Mouse (Mus musculus) Patski (cell line): ENCODE results near the gene Grap2. TPM values are rescaled to one million over a fixed set of nuclear protein-coding genes. Genes with fewer than 3 reads are reported as not detected.
A peak's percentile ranks its signal among the peaks of the same experiment; 100 is the strongest.
"Not testable (repeated sequence)": the region's sequence is repeated elsewhere in the genome, so short reads cannot be mapped to it uniquely, and the experiment has no call there.

Experiments
- ATAC-seq: fragments of 100-300 bp; one replicate; pipeline ENCODE4 v1.8.0; 2021
- CTCF ChIA-PET: fragments of 350-600 bp; sonication (Branson Sonifier 250); formaldehyde crosslinking; loops from one replicate; lab custom pipeline; 2022; ENCODE audit warnings: inconsistent platforms; lab: Charles Lee
- POLR2A ChIA-PET: fragments of 350-600 bp; sonication (Branson Sonifier 250); formaldehyde crosslinking; loops from one replicate; lab custom pipeline; 2022; ENCODE audit warnings: antibody characterized with exemption, inconsistent platforms; lab: Charles Lee
- DNase-seq: peaks from one replicate; pipeline ENCODE4 v3.0.0-alpha.2; 2011; ENCODE audit warnings: low read depth, low spot score
- H3K27me3 ChIP-seq: fragments of 371-371 bp; one replicate; pipeline ENCODE4 v1.5.1; 2021
- CTCF ChIP-seq: fragments of 100-300 bp; IDR thresholded peaks from one replicate; pipeline ENCODE4 v1.5.1; 2021
- in situ Hi-C: fragments of 300-500 bp; cut with MboI; formaldehyde crosslinking; loops from 3 replicates; pipeline ENCODE4 v1.11.1; 2018; ENCODE audit warnings: low pct_unique_long_range_greater_than_20kb, mixed read lengths
- polyA plus RNA-seq: library from polyadenylated mRNA; unstranded; gene quantifications from one replicate; pipeline ENCODE4 v1.2.3, GENCODE M21; 2021

Gene Grap2
- polyA plus RNA-seq, 1 experiment from 2014 or later, result not detected

- ATAC-seq, result no peak
- no peak for DNase-seq
- peaks cover 44% of the 10 kb centered on the region for H3K27me3 ChIP-seq
- in situ Hi-C loops, result no loop called here
- TF ChIP-seq CTCF, result no peak
- POLR2A ChIA-PET, result no interaction called here
- CTCF ChIA-PET, result no interaction called here
These were observed 5.0 kb downstream of the Grap2 start for GRCm38 (mm10) chr15:80577166-80577960.

- no peak for TF ChIP-seq CTCF
- in situ Hi-C loops, result no loop called here
- POLR2A ChIA-PET, result no interaction called here
- no peak for DNase-seq
- peaks cover 39% of the 10 kb centered on the region for H3K27me3 ChIP-seq
- CTCF ChIA-PET, result no interaction called here
- ATAC-seq, result no peak
These were observed 6.7 kb downstream of the Grap2 start for GRCm38 (mm10) chr15:80579121-80579520.

- peaks cover 35% of the 10 kb centered on the region for H3K27me3 ChIP-seq
- ATAC-seq, POLR2A ChIA-PET, DNase-seq, in situ Hi-C loops, CTCF ChIA-PET: not testable (repeated sequence)
These were observed 8.2 kb downstream of the Grap2 start for GRCm38 (mm10) chr15:80580585-80580984.

- no peak for TF ChIP-seq CTCF
- in situ Hi-C loops, result no loop called here
- DNase-seq (no peak), ATAC-seq (peak; percentile 51)
- ChIA-PET CTCF (no interaction called here), POLR2A (interaction anchor here (0.6 kb wide), 1 partner anchor 1137 kb away, joined by 5 read pairs; no protein-coding TSS in a partner anchor)
- peaks cover 25% of the 10 kb centered on the region for H3K27me3 ChIP-seq
These were observed 10.4 kb downstream of the Grap2 start for GRCm38 (mm10) chr15:80582581-80583495.

GRCm38 (mm10) chr15:80586296-80586695, 13.9 kb downstream of the Grap2 start:
- ATAC-seq (no peak), DNase-seq (no peak)
- ChIA-PET CTCF (no interaction called here), POLR2A (interaction anchor here (0.7 kb wide), 1 partner anchor 291 kb away, joined by 7 read pairs; no protein-coding TSS in a partner anchor)
- in situ Hi-C loops, result no loop called here
- H3K27me3 ChIP-seq, result peaks cover 21% of the 10 kb centered on the region
- TF ChIP-seq CTCF, result no peak

GRCm38 (mm10) chr15:80590641-80591040, 18.2 kb downstream of the Grap2 start:
- POLR2A ChIA-PET, result interaction anchor here (0.5 to 0.9 kb wide), 2 partner anchors 43 to 59 kb away, joined by 3 read pairs; no protein-coding TSS in a partner anchor
- DNase-seq, result no peak
- no peak for ATAC-seq
- TF ChIP-seq CTCF, result no peak
- in situ Hi-C loops, result no loop called here
- peaks cover 31% of the 10 kb centered on the region for H3K27me3 ChIP-seq
- CTCF ChIA-PET, result no interaction called here

GRCm38 (mm10) chr15:80592737-80593136, 20.3 kb downstream of the Grap2 start:
- POLR2A ChIA-PET, result no interaction called here
- DNase-seq (no peak), ATAC-seq (no peak)
- no peak for TF ChIP-seq CTCF
- CTCF ChIA-PET, result no interaction called here
- in situ Hi-C loops, result no loop called here
- H3K27me3 ChIP-seq, result peaks cover 31% of the 10 kb centered on the region

GRCm38 (mm10) chr15:80593877-80594276, 21.5 kb downstream of the Grap2 start:
- DNase-seq (no peak), ATAC-seq (no peak)
- CTCF ChIA-PET, result no interaction called here
- POLR2A ChIA-PET, result no interaction called here
- peaks cover 31% of the 10 kb centered on the region for H3K27me3 ChIP-seq
- TF ChIP-seq CTCF, result no peak
- in situ Hi-C loops, result no loop called here

GRCm38 (mm10) chr15:80598750-80599149, 26.4 kb downstream of the Grap2 start:
- H3K27me3 ChIP-seq, result no peaks in the 10 kb centered on the region
- POLR2A ChIA-PET, result interaction anchor here (0.6 kb wide), 1 partner anchor 11 kb away, joined by 4 read pairs; no protein-coding TSS in a partner anchor
- TF ChIP-seq CTCF, result no peak
- ATAC-seq, result no peak
- CTCF ChIA-PET, result no interaction called here
- in situ Hi-C loops, result no loop called here
- no peak for DNase-seq

- H3K27me3 ChIP-seq, result no peaks in the 10 kb centered on the region
- DNase-seq (no peak), ATAC-seq (no peak)
- ChIA-PET POLR2A (no interaction called here), CTCF (interaction anchor here (1.0 kb wide), 1 partner anchor 18 kb away, joined by 3 read pairs; no protein-coding TSS in a partner anchor)
- in situ Hi-C loops, result no loop called here
- TF ChIP-seq CTCF, result no peak
These were observed 26.9 kb downstream of the Grap2 start for GRCm38 (mm10) chr15:80599213-80599750.
